In the genomic region with DNA sequence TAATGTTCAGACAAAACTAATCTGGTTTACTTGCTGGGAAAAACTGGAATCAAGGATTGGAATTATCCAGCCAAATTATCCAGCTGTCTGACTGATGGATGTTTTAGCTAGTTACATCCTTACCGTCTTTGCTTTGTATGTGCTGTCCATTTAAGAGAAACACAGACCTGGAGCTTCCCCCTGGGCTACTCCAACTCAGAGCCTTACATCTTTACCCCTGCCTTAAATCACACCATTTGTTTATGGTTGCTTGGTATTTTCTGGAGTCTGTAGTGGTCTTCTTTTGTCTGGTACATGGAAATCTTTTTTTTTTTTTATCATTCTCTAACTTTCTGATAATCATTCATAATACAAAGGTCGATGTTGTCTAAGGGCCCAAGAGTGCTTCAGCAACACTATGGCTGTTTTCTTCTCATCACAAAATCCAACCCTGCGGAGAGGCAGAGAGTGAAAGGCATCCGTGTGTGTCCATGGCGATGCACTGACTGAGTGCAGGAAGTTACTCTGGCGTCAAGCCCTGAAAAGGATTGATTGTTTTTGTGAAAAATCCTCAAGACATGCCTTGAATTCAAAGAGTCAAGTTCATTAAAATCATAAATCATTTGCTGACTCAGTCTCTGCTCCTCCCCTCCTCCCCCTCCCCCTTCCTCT, we compare ENCODE assay signal across 11 mouse cellular contexts. TPM values are rescaled to one million over a fixed set of nuclear protein-coding genes. Genes with fewer than 3 reads are reported as not detected.
DNase-seq lines count a peak whose midpoint lies in the region; ATAC-seq and TF ChIP-seq lines count a peak whose summit lies in the region.
"Had no signal": no experiment of that assay in that cellular context is flagged by ENCODE, and none has a peak within 500 bp of the region (broad histone marks: within the 10 kb centered on the region; RNA-seq: fewer than 3 reads in every experiment).

No protein-coding gene starts in this region.

- peak overlapping the region; percentile 28; the same call in 1 of the 2 replicates for H3K27ac ChIP-seq in midbrain, embryonic 10.5 days (replicated peaks)
- H3K27ac ChIP-seq in intestine, postnatal 0 days (ENCODE audit: low read depth, low read length): no peak overlapping the region
- H3K27ac ChIP-seq: liver, embryonic 14.5 days had no signal

- no peaks in the 10 kb centered on the region for H3K27me3 ChIP-seq in midbrain, embryonic 10.5 days (ENCODE audit: low read depth, poor library complexity, severe bottlenecking)
- H3K27me3 ChIP-seq in intestine, postnatal 0 days (replicated peaks; ENCODE audit: control insufficient read depth, insufficient read depth, low read length): no peaks in the 10 kb centered on the region
- H3K27me3 ChIP-seq: megakaryocyte, embryonic 14.5 days had no signal

- ATAC-seq in cerebellum, adult (ENCODE audit: insufficient number of reproducible peaks, low FRiP score, low TSS enrichment): no peak
- no peak for ATAC-seq in granulocyte monocyte progenitor cell, adult 5-6 weeks (replicated peaks; ENCODE audit: poor library complexity, severe bottlenecking)
- no peak for ATAC-seq in intestine, postnatal 0 days
- ATAC-seq in CD4-positive, CD25-positive, alpha-beta regulatory T cell, adult 4 months: no peak

- DNase-seq in cerebellum, postnatal 14 days: peak; percentile 5 to 7
- DNase-seq in right cerebral cortex, postnatal 10 days (ENCODE audit: low spot score in 2 of 2): peak; percentile 34 to 48
- no peak for DNase-seq in right cerebral cortex, postnatal 36 days (ENCODE audit: low spot score in 2 of 2)
- no peak for DNase-seq in midbrain, embryonic 10.5 days (ENCODE audit: low spot score)

- no peaks in the 10 kb centered on the region for H3K9me3 ChIP-seq in midbrain, embryonic 10.5 days (replicated peaks)
- H3K9me3 ChIP-seq in intestine, postnatal 0 days (ENCODE audit: control insufficient read depth): no peaks in the 10 kb centered on the region
- H3K9me3 ChIP-seq: megakaryocyte, embryonic 14.5 days had no signal

- H3K4me2 ChIP-seq in intestine, postnatal 0 days (replicated peaks; ENCODE audit: low read depth): no peak overlapping the region

- H3K4me1 ChIP-seq in midbrain, embryonic 10.5 days: peaks cover 18% of the 10 kb centered on the region
- no peaks in the 10 kb centered on the region for H3K4me1 ChIP-seq in intestine, postnatal 0 days (replicated peaks; ENCODE audit: control insufficient read depth, insufficient read depth, low read length)
- H3K4me1 ChIP-seq: megakaryocyte, embryonic 14.5 days had no signal

- TF ChIP-seq CTCF in intestine, postnatal 0 days (IDR thresholded peaks at IDR 0.05; ENCODE audit: low read depth): no peak

- H3K9ac ChIP-seq in intestine, postnatal 0 days (ENCODE audit: low read depth, low read length): no peak overlapping the region
- H3K9ac ChIP-seq: liver, embryonic 14.5 days had no signal

- WGBS in midbrain, embryonic 10.5 days: 51% methylated on average over 6 of the region's 6 CpGs
- 47% methylated on average over 6 of the region's 6 CpGs for WGBS in intestine, postnatal 0 days

- H3K36me3 ChIP-seq in midbrain, embryonic 10.5 days: no peaks in the 10 kb centered on the region
- no peaks in the 10 kb centered on the region for H3K36me3 ChIP-seq in intestine, postnatal 0 days (ENCODE audit: control insufficient read depth, insufficient read depth)

- no peak overlapping the region for H3K4me3 ChIP-seq in midbrain, embryonic 10.5 days
- no peak overlapping the region for H3K4me3 ChIP-seq in intestine, postnatal 0 days (ENCODE audit: low read depth, low read length)
- H3K4me3 ChIP-seq: megakaryocyte, embryonic 14.5 days had no signal

RNA-seq across cellular contexts. Expression of a gene that starts 34.1 kb away (rescaled TPM):
- polyA plus RNA-seq in midbrain, embryonic 10.5 days (2016; fragmentation: Nextera tagmentation; extraction: Ambion mirVana): 18.5 and 30.2 TPM in 2 replicates
- not detected in 2 replicates for total RNA-seq in granulocyte monocyte progenitor cell, adult 5-6 weeks (2014; fragmentation: Nextera tagmentation)
- total RNA-seq in granulocyte monocyte progenitor cell, adult 5-6 weeks (2017): not detected in 2 replicates
- 3.5 and 3.6 TPM in 2 replicates for polyA plus RNA-seq in intestine, postnatal 0 days (2015; fragmentation: Nextera tagmentation; extraction: Ambion mirVana)
- under 1 TPM in 1 of 2 experiments, not detected in 1; 0.15 TPM for polyA plus RNA-seq in CD4-positive, CD25-positive, alpha-beta regulatory T cell, adult 4 months (2017; shearing (Covaris generic))
- total RNA-seq: common myeloid progenitor, adult 5-6 weeks had no signal

Comparison
In these comparisons a context has a peak if more than half of its experiments do, and no peak if none do; other contexts are left out.
1. DNase-seq: peak in cerebellum, postnatal 14 days (2 of 2) and right cerebral cortex, postnatal 10 days (2 of 2); none in right cerebral cortex, postnatal 36 days (0 of 2) and midbrain, embryonic 10.5 days (single experiment).